Mouse (Mus musculus) CH12.LX (cell line): ENCODE results near the gene St8sia1. TPM values are rescaled to one million over a fixed set of nuclear protein-coding genes. Genes with fewer than 3 reads are reported as not detected.

Source experiments
- DNase-seq: peaks from one replicate; pipeline ENCODE4 v3.0.0-alpha.2; 2013; ENCODE audit errors: extremely low read depth
- H3K27ac ChIP-seq: 2 replicates; pipeline ENCODE4 v1.5.1; 2012; ENCODE audit warnings: low read depth, mild to moderate bottlenecking, control low read depth, moderate library complexity; ENCODE audit not compliant: insufficient read depth
- H3K27me3 ChIP-seq: replicated peaks from 2 replicates; pipeline ENCODE3; 2012; ENCODE audit warnings: inconsistent platforms
- H3K36me3 ChIP-seq, 2 experiments: replicated peaks in 1 of 2; 2 replicates each; pipeline versions ENCODE3 to v1.6.1; 2012; ENCODE audit warnings: inconsistent platforms in 1 of 2, low read length in 1 of 2, mild to moderate bottlenecking in 1 of 2, mixed read lengths in 1 of 2, moderate library complexity in 1 of 2; ENCODE audit not compliant: control insufficient read depth in 1 of 2, insufficient read depth in 1 of 2
- H3K4me1 ChIP-seq, 2 experiments: 2 replicates each; pipeline ENCODE4 v1.6.1; 2012; ENCODE audit warnings: inconsistent platforms in 1 of 2, moderate library complexity in 1 of 2; ENCODE audit not compliant: insufficient read depth in 2 of 2, control insufficient read depth in 1 of 2
- H3K4me2 ChIP-seq: 2 replicates; pipeline ENCODE4 v1.6.1; 2012; ENCODE audit warnings: low read depth, mild to moderate bottlenecking, control low read depth; ENCODE audit not compliant: poor library complexity, insufficient read depth, severe bottlenecking
- H3K4me3 ChIP-seq, 3 experiments: fragments of 150-350 bp in 1 of 3; sonication (generic) in 1 of 3; replicated peaks in 1 of 3; 2 replicates each; pipeline versions ENCODE3 to v1.5.1; 2011 to 2012; ENCODE audit warnings: low read depth in 2 of 3, low read length in 2 of 3, mild to moderate bottlenecking in 2 of 3, moderate library complexity in 2 of 3, control low read depth in 1 of 3, improper control_type of control experiment in 1 of 3, inconsistent platforms in 1 of 3, mixed read lengths in 1 of 3; ENCODE audit not compliant: poor library complexity in 1 of 3
- H3K79me2 ChIP-seq: replicated peaks from 2 replicates; pipeline ENCODE4 v1.6.1; 2012; ENCODE audit warnings: mild to moderate bottlenecking, moderate library complexity; ENCODE audit not compliant: control insufficient read depth, poor library complexity, insufficient read depth, severe bottlenecking; ENCODE audit errors: extremely low read depth
- H3K9ac ChIP-seq: 2 replicates; pipeline ENCODE4 v1.6.1; 2012; ENCODE audit warnings: low read depth, mild to moderate bottlenecking, control low read depth, moderate library complexity; ENCODE audit not compliant: insufficient read depth
- H3K9me3 ChIP-seq: replicated peaks from 2 replicates; pipeline ENCODE3; 2012; ENCODE audit warnings: low read length, inconsistent platforms, mixed read lengths
- BHLHE40 ChIP-seq: IDR thresholded peaks from 2 replicates; pipeline ENCODE4 v1.6.1; 2011; ENCODE audit warnings: mild to moderate bottlenecking, low read depth, low read length, improper control_type of control experiment
- CTCF ChIP-seq, 2 experiments: IDR thresholded peaks in 1 of 2; conservative IDR thresholded peaks in 1 of 2; 2 replicates each; pipeline ENCODE4 v1.5.1; 2011 to 2012; ENCODE audit warnings: low read depth in 2 of 2, low read length in 2 of 2, improper control_type of control experiment in 1 of 2, inconsistent platforms in 1 of 2, mild to moderate bottlenecking in 1 of 2, moderate library complexity in 1 of 2
- E2F4 ChIP-seq: IDR thresholded peaks from 2 replicates; pipeline ENCODE4 v1.6.1; 2011; ENCODE audit warnings: low read depth, low read length, improper control_type of control experiment; ENCODE audit not compliant: insufficient replicate concordance
- EP300 ChIP-seq: IDR thresholded peaks from 2 replicates; pipeline ENCODE4 v1.6.1; 2011; ENCODE audit warnings: low read length, improper control_type of control experiment
- IRF4 ChIP-seq: IDR thresholded peaks from 2 replicates; pipeline ENCODE4 v1.6.1; 2014; ENCODE audit warnings: low read depth, mild to moderate bottlenecking, inconsistent platforms, low read length, improper control_type of control experiment
- JUN ChIP-seq: IDR thresholded peaks from 2 replicates; pipeline ENCODE4 v1.6.1; 2011; ENCODE audit warnings: low read depth, mild to moderate bottlenecking, low read length, improper control_type of control experiment, moderate library complexity; ENCODE audit not compliant: insufficient read depth
- JUND ChIP-seq: conservative IDR thresholded peaks from 2 replicates; pipeline ENCODE4 v1.6.1; 2011; ENCODE audit warnings: low read depth, low read length, improper control_type of control experiment
- KAT2A ChIP-seq: IDR thresholded peaks from 2 replicates; pipeline ENCODE4 v1.6.1; 2012; ENCODE audit warnings: low read length, improper control_type of control experiment, inconsistent platforms; ENCODE audit not compliant: insufficient replicate concordance
- MEF2A ChIP-seq: IDR thresholded peaks from 2 replicates; pipeline ENCODE4 v1.6.1; 2014; ENCODE audit warnings: low read depth, mild to moderate bottlenecking, inconsistent platforms, low read length, improper control_type of control experiment, borderline replicate concordance
- MXI1 ChIP-seq: IDR thresholded peaks from 2 replicates; pipeline ENCODE4 v1.6.1; 2011; ENCODE audit warnings: mild to moderate bottlenecking, low read depth, low read length, improper control_type of control experiment
- RAD21 ChIP-seq: IDR thresholded peaks from 2 replicates; pipeline ENCODE4 v1.6.1; 2011; ENCODE audit warnings: low read depth, mild to moderate bottlenecking, low read length, improper control_type of control experiment, moderate library complexity
- RCOR1 ChIP-seq: conservative IDR thresholded peaks from 2 replicates; pipeline ENCODE4 v1.6.1; 2012; ENCODE audit warnings: low read depth, mild to moderate bottlenecking, inconsistent platforms, low read length, improper control_type of control experiment
- SIN3A ChIP-seq: IDR thresholded peaks from 2 replicates; pipeline ENCODE4 v1.6.1; 2012; ENCODE audit warnings: low read length, improper control_type of control experiment, inconsistent platforms
- UBTF ChIP-seq: IDR thresholded peaks from 2 replicates; pipeline ENCODE4 v1.6.1; 2012; ENCODE audit warnings: low read depth, mild to moderate bottlenecking, inconsistent platforms, low read length, improper control_type of control experiment, moderate library complexity
- ZKSCAN1 ChIP-seq: IDR thresholded peaks from 2 replicates; pipeline ENCODE4 v1.6.1; 2012; ENCODE audit warnings: low read depth, inconsistent platforms, low read length, improper control_type of control experiment, borderline replicate concordance
- dilution Hi-C: fragments of 300-500 bp; cut with MboI; formaldehyde crosslinking; loops from 2 replicates; pipeline ENCODE4 v1.14.3; 2020; ENCODE audit warnings: low sequenced_read_pairs; ENCODE audit not compliant: extremely low pct_unique_long_range_greater_than_20kb, extremely low pct_ligation_motif_present
- in situ Hi-C: fragments of 300-500 bp; cut with MboI; formaldehyde crosslinking; loops from 3 replicates; pipeline ENCODE4 v1.14.3; 2019; ENCODE audit warnings: low sequenced_read_pairs, low pct_ligation_motif_present, low pct_unique_long_range_greater_than_20kb, mixed read lengths
- polyA plus RNA-seq: library from polyadenylated mRNA; unstranded; fragments of >175 nt; gene quantifications from 2 replicates; pipeline ENCODE4 v1.2.1, GENCODE M21; 2012; ENCODE audit warnings: low read depth; ENCODE audit not compliant: insufficient read length
- total RNA-seq, 2 experiments: library from RNA; depleted of rRNA; stranded (reverse); fragments of 300-350 nt in 1 of 2; fragments of >200 nt in 1 of 2; gene quantifications; 2 replicates each; pipeline ENCODE4 v1.2.3; 2012 to 2014

The St8sia1 gene
- total and polyA plus RNA-seq, 3 experiments, result 0.13 to 0.51 (median 0.20) TPM

DNA sequence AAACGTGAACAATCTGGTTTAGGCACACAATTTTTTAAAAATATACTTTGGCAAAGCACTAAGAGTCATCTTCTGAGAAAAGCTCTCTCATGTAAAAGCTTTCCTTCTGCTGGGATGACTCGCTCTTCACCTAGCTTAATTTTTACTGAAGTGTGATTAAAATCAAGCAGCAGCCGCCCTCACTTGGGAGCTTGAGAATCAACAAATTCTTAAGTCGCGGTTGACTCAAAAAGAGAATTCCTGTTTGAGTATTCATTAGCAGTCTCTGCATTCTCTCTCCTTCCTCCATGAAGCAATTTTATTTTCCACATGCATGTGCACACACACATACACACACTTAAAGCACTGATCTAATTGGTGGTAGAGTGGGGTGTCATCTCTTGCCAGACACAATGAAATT lies 138.8 kb downstream of the St8sia1 start:
- no peaks in the 10 kb centered on the region for H3K36me3 ChIP-seq
- no peaks in the 10 kb centered on the region for H3K79me2 ChIP-seq
- no peak overlapping the region for H3K27ac ChIP-seq
- no peak overlapping the region for H3K4me3 ChIP-seq
- H3K4me2 ChIP-seq, result no peak overlapping the region
- H3K4me1 ChIP-seq, result 0 out of 4 replicates have a peak, but pooled peaks cover 0 to 2% of the 10 kb centered on the region in 2 experiments
- H3K9me3 ChIP-seq, result no peaks in the 10 kb centered on the region
- no peaks in the 10 kb centered on the region for H3K27me3 ChIP-seq
- H3K9ac ChIP-seq, result no peak overlapping the region
- no peak for DNase-seq
- no peak for TF ChIP-seq RAD21
- 0 out of 2 replicates have a peak, but pooled peaks have one; percentile 24 for TF ChIP-seq BHLHE40
- no peak for TF ChIP-seq MEF2A
- TF ChIP-seq JUN, result peak; percentile 57; the same call in 1 of the 2 replicates
- TF ChIP-seq JUND, result peak; percentile 57; the same call in 1 of the 2 replicates
- TF ChIP-seq IRF4, result peak; percentile 83
- peak; percentile 58; the same call in 1 of the 2 replicates for TF ChIP-seq EP300
- in situ Hi-C loops (no loop called here), dilution Hi-C loops (no loop called here)

DNA sequence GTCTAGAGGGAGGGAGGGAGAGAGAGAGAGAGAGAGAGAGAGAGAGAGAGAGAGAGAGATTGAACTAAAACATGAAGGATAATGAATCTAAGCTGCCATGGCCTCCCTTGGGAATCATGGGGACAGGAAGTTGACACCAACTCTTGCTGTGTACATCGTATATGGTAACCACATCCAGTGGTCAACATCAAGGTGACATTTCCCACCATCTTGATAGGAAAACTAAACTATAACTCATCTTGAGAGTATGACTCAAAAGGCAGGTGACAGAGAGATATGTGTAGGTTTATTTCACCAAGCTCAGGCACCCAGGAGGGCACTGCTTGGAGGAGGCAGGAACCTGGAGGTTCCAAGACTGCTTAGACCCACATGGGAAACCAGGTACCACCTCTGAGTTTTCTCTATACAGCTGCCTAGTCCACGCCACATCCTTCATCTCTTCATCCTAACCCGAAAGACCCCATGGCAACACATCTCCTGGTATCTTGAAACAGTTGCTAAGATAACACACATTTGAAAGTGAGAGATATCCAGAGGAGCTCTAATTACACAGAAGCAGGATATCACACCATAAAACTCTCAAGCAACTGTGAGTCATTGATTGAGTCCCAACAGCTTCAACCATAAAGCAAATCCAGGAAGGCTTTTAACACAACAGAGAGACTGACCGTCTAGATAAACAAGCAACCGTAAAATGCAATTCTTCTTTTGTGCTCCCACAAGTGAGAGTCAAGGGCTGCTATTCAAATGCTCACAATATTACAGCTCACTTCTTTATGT lies 141.1 kb downstream of the St8sia1 start:
- H3K27me3 ChIP-seq, result no peaks in the 10 kb centered on the region
- in situ Hi-C loops (no loop called here), dilution Hi-C loops (no loop called here)
- H3K9me3 ChIP-seq, result no peaks in the 10 kb centered on the region
- TF ChIP-seq EP300 (0 out of 2 replicates have a peak, but pooled peaks have one; percentile 12), UBTF (no peak), RCOR1 (no peak), KAT2A (no peak)
- H3K4me1 ChIP-seq, result 0 out of 4 replicates have a peak, but pooled peaks cover 0 to 2% of the 10 kb centered on the region in 2 experiments
- H3K36me3 ChIP-seq, result no peaks in the 10 kb centered on the region
- no peak overlapping the region for H3K27ac ChIP-seq
- H3K79me2 ChIP-seq, result no peaks in the 10 kb centered on the region
- H3K4me3 ChIP-seq, result no peak overlapping the region
- no peak overlapping the region for H3K9ac ChIP-seq
- no peak overlapping the region for H3K4me2 ChIP-seq
- no peak for DNase-seq

DNA sequence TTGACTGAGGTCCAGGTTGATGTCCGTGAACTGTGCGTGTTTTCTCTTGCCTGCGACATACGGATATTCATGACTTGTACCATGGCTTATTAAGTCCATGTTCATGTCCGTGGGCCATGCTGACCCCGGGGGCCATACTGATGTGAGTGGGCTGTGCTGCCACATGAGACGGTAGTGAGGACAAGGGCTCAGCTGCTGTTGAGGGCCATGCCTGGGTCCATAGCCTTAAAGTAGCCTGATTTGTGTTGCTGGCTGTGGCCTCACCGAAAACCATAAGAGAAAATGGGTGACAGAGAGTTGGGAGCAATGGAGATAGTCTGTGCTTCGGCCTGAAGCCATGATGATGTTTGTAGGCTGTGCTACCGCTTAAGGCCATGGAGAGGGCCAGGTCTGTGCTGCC lies 145.9 kb downstream of the St8sia1 start:
- Histone ChIP-seq H3K27me3 (no peaks in the 10 kb centered on the region), H3K9me3 (no peaks in the 10 kb centered on the region), H3K36me3 (no peaks in the 10 kb centered on the region), H3K9ac (no peak overlapping the region), H3K79me2 (no peaks in the 10 kb centered on the region), H3K27ac (no peak overlapping the region), H3K4me2 (no peak overlapping the region), H3K4me1 (peaks cover 4 to 13% of the 10 kb centered on the region in 2 experiments; a peak in 3 of 4 replicates), H3K4me3 (no peak overlapping the region)
- no peak for DNase-seq
- dilution Hi-C loops, result no loop called here
- TF ChIP-seq CTCF (conservative IDR thresholded peaks at IDR 0.05 in 1 of 2, IDR thresholded peaks at IDR 0.05 in 1 of 2; ENCODE audit: low read depth in 2 of 2, low read length in 2 of 2), result no peak
- no peak for TF ChIP-seq SIN3A
- no peak for TF ChIP-seq ZKSCAN1
- no peak for TF ChIP-seq MXI1
- TF ChIP-seq E2F4, result no peak
- no peak for TF ChIP-seq IRF4
- in situ Hi-C loops, result no loop called here
